Mouse (Mus musculus) brain, adult 2 months (tissue): ENCODE data around the gene Rilp.
"Not testable (repeated sequence)": the region's sequence is repeated elsewhere in the genome, so short reads cannot be mapped to it uniquely, and the experiment has no call there.

ENCODE experiments used
- DNase-seq: peaks from one replicate; pipeline ENCODE4 v3.0.0; 2011; ENCODE audit warnings: low read depth, low spot score

Rilp gene

DNA sequence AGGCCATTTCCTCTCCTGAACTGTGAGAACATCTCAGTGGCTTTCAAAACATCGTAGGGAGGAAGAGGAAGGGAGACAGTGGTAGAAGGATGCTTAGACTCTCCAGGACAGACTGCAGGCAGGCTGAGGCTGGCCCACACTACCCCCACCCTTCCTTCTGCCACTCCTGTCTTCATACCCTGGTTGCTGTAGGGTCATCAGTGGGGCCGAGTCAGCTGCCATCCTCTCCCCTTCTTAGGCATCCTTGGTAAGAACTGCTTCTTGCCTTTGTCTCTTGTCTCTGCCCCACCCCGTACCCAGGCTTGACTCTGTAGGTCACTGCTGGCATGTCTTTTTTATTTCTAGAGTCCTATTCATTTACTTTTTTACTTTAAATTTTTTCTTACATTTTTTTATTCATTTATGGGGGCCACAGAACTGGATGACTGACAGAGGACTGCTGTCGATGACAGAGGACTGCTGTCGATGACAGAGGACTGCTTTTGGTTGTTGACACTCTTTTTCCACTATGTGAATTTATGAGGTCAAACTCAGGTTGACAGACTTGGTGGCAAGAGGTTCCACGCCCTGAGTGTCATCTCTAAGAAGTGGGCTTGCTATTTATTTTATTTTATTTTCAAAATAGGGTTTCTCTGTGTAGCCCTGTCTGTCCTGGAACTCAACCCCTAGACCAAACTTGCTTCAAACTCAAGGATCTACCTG, 23.6 kb downstream of the Rilp start:
- DNase-seq: peak; percentile 39

- DNase-seq: peak; percentile 39
These were observed 24.6 kb downstream of the Rilp start for GRCm38 (mm10) chr11:75534286-75535033.

GRCm38 (mm10) chr11:75535106-75535795, 25.4 kb downstream of the Rilp start:
- DNase-seq: peak; percentile 46

- DNase-seq: no peak
These were observed 26.5 kb downstream of the Rilp start for GRCm38 (mm10) chr11:75536255-75537024.

GRCm38 (mm10) chr11:75537025-75537414, 27.1 kb downstream of the Rilp start:
- DNase-seq: no peak

DNA sequence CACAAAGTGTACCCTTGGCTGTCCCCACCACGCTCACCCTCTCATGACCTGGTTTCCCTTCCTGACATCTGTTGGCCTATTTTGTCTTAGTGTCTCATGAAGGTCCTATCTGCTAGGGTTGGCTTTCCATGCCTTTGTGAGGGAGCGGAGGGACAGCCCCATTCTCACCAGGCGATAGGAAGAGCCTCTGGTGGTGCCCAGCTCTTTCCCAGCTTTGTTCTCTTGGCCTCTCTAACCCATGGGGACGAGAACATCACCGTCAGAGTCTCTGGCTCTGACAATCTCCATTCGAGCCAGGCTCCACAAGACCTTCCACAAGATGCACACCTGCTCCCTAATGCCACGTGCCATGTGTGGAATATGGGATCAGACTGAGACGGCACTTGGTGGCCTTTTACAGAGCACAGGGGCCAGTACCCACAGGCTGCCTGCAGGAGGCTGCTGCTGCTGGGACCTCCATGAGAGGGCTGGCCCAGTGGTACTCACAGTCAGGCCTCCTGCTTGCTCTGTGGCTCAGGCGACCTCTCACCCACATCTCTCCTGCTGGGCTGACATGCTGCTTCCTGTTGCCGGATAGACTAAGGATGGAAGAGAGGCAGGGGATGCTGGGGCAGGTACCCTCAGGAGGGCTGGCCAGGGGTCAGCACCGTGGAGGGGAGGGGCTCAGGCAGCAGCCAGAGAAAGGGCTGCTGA, 27.7 kb downstream of the Rilp start:
- peak; percentile 81 for DNase-seq

GRCm38 (mm10) chr11:75538184-75538969, 28.5 kb downstream of the Rilp start:
- peak; percentile 58 for DNase-seq

- DNase-seq: no peak
These were observed 29.0 kb downstream of the Rilp start for GRCm38 (mm10) chr11:75538970-75539299.

GRCm38 (mm10) chr11:75540209-75540608, 30.3 kb downstream of the Rilp start:
- DNase-seq: no peak

DNA sequence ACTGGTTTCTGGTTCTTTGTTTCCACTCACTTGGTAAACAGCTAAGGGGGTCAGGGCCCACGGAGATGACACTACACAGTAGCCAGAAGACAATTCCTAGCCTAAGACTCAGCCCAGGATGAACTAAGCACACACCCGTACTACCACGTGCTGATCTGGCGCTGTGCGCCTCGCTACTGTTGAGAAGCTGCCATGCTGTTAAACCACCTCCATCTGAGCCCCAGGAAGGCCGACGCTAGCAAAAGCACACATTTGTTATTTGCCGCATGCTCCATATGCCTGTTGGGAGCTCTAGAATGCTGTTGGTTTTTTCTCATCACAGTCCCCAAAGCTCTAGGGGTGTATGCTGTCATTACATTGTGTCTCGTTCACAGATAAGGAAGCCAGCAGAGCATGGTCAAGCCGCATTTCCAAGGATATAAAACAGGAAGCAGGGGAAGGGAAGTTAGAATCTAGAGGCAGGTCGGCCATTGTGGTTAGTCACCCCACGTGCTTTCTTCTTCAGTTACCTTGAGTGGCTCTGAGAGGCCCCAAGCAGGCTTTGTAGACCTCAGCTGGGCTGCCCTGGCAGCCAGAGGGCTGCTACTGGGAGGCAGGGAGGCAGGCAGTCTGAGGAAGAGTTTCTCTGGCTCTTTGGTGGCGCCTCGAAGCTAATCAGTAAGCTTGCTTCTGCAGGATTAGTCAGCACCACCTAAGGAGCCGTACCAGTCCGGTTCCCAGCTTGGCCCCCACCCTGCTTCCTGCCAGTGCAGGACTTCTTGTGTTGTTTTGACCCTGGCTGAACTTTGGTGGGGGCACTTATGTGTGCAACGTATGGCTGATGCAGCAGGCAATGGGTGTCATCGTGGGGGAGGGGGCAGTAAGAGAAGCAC, 31.1 kb downstream of the Rilp start:
- DNase-seq: peak; percentile 79

GRCm38 (mm10) chr11:75544713-75545112, 34.8 kb downstream of the Rilp start:
- peak; percentile 62 for DNase-seq

DNA sequence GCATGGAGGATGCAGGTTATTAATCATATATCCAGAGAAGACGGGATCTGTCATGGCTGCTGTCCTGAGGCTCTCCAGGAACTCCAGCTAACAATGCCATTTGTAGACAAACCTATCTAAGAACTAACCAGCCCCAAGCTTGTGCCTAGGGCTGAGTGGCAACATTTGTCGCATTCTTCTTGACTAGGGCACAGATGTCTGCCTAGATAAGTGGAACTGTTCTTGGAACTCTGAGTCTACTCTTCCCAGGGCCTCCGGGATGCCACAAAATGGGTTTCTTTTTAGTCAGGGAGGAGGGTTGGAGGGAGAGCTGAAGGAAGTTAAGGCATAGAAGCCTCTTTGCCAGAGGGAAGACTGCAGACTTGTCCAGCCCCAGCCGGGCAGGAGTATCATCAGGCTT, 36.2 kb downstream of the Rilp start:
- no peak for DNase-seq

GRCm38 (mm10) chr11:75549658-75550111, 39.8 kb downstream of the Rilp start:
- peak; percentile 71 for DNase-seq

DNA sequence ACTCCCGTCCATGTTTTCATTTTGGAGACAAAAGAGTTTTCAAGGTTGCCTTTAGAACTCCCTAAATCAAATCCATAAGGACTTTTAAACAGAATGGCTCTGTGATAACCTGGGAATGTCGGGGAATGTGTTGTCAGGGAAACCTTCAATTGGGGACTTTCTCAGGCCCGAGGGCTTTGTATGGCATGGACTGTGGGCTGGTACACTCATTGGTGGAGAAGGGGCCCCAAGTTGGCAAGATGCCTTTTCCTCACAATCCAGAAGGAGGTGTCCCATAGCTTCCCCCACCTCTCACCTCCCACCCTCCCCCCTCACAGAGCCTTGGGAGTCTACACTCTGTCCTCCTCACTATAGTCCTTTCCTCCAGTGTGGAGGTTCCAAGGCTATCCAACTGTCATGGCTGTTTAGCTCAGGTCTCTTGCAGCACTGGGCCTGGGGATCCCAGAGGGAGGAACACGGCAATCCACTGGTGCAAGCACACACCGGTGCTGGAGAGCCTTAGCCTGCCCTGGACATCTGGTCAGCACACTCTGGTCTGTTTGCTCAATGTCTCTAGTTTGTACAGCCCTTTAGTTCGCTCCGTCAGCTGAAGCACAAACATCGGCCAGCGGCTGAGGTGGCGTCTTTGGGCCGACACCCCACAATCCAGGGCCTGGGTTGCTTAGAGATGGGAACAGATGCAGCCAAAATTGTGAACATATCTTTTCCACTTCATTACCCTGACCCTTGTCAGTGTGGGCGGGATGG, 40.5 kb downstream of the Rilp start:
- DNase-seq: no peak

DNA sequence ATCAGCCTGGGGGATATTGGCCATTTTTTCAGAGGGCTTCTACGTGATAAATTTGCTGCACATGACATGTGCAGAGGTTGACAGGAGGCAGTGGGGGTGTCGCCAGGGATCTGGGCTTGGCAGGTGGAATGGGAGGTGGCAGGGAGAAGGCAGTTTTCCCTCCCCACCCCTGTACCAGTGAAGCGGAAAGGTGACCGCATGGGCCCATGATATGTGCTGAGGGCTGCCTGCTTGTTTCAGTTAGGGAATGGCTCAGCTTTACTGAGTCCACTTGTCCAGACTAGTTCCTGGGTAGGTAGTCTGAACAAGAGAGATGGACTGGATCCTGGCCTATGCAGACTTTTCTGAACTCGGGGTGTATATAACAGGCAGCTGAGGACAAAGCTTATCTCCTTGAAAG, 41.4 kb downstream of the Rilp start:
- DNase-seq: no peak

GRCm38 (mm10) chr11:75551961-75552441, 42.1 kb downstream of the Rilp start:
- peak; percentile 86 for DNase-seq

DNA sequence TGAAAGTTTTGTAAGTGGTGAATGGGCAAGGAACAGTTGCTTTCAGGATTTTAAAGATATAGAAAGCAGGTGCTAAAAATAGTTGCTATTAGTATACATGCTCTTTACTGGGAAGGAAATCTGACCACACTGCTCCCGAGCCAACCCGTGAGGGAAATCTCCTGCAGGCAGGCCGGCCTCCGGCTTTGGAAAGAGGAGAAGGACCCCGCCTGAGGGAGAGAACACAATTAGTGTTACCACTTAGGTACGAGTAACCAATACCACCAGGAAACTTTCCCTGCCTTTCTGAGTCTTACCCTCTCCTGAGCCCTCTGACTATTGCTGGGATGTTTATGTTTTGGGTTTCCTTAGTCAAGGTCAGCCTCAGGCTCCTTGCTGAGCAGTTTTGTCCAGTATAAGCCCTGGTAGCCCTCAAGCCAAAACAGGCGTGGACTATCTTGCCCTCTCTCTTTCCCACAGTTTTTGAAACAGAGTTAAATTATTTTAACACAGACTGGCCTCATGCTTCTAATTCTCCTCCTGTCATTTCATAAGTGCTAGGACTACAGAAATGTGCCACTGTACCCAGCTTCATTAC, 43.1 kb downstream of the Rilp start:
- DNase-seq: no peak

DNA sequence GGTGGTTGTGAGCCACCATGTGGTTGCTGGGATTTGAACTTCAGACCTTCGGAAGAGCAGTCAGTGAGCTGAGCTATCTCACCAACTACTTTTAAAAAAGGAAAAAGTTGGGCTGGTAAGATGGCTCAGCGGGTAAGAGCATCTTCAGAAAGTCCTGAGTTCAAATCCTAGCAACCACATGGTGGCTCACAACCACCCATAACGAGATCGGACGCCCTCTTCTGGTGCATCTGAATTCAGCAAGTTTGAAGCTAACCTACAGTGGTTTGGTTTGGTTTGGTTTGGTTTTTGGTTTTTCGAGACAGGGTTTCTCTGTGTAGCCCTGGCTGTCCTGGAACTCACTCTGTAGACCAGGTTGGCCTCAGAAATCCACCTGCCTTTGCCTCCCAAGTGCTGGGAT, 46.1 kb downstream of the Rilp start:
- DNase-seq: not testable (repeated sequence)
